Mouse (Mus musculus): ENCODE measurements around the gene Rusc2. TPM values are rescaled to one million over a fixed set of nuclear protein-coding genes. Genes with fewer than 3 reads are reported as not detected.

Gene Rusc2
- 10 to 100 TPM; 21.5 to 25.4 (median 23.3) TPM for total RNA-seq (2022)

GRCm38 (mm10) chr4:43381408-43382154 lies at the start of gene Rusc2:
Rusc2 (plus strand) TSS chr4:43381979.
- peak; percentile 80 to 86 for DNase-seq (ENCODE audit: low spot score in 2 of 2)

- no peak for DNase-seq (ENCODE audit: low spot score in 2 of 2)
Measured at GRCm38 (mm10) chr4:43334771-43335170, 47.0 kb upstream of the Rusc2 start.

DNA sequence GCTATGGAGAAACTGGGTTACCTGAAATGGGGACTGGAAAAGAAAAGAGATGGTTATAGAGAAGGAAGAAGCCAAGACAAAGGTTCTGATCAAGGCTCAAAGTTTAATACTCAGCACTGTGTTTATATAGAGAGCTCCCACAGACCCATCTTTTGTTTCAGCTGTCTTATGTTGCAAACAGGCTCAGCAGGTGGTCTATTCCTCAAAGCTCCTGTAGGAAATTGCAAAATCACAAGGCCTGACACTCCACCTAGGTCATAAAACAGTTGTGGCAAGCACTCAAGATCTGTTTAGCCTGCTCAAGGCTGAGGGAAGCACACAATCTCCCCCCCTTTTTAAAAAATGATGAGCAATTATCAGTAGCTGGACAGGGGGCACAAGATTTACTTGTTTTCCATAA lies 45.6 kb upstream of the Rusc2 start:
- DNase-seq (ENCODE audit: low spot score in 2 of 2): no peak

DNA sequence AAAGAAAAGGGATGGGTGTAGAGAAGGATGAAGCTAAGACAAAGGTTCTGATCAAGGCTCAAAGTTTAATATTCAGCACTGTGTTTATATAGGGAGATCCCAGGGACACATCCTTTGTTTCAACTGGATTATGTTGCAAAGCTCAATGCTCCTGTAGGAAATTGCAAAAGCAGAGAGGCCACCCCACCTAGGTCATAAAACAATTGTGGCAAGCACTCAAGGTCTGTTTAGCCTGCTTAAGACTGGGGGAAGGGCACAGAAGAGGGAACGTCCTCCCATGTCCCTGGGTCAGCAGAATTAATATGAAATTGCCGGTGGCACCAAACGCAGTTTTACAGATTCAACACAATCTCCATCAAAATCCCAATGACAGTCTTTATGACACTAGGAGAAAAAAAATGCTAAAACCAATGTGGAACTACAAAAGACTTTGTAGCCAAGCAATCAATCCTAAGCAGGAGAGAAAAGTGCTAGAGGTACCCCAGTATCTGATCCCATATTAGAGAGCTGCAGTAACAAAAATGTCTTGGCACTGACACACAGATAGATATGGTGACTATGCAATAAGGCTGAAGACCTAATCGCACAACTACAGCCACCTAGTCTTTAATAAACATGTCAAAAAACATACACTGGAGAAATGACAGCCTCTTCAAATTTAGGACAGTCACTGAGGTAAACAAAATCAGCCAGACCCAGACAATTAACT lies 41.5 kb upstream of the Rusc2 start:
- no peak for DNase-seq (ENCODE audit: low spot score in 2 of 2)

- DNase-seq (ENCODE audit: low spot score in 2 of 2): no peak
Measured at GRCm38 (mm10) chr4:43341276-43341891, 40.4 kb upstream of the Rusc2 start.

GRCm38 (mm10) chr4:43342443-43342842 lies 39.3 kb upstream of the Rusc2 start:
- no peak for DNase-seq (ENCODE audit: low spot score in 2 of 2)

DNA sequence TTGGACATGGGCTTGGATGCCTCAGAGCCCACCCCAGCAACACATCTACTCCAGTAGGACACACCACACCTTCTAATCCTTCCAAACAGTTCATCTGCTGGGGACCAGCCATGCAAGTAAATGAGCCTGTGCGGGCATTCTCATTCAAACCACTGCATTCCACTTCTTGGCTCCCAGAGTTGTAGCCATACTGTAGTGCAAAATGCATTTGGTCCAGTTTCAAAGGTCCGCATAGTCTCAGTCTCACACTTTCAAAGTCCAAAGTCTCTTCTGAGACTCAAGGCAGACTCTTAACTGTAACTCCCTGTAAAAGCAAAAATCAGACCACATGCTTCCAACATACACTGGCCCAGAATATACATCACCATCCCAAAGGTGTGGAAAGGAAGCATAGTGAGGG lies 36.8 kb upstream of the Rusc2 start:
- DNase-seq (ENCODE audit: low spot score in 2 of 2): no peak

DNA sequence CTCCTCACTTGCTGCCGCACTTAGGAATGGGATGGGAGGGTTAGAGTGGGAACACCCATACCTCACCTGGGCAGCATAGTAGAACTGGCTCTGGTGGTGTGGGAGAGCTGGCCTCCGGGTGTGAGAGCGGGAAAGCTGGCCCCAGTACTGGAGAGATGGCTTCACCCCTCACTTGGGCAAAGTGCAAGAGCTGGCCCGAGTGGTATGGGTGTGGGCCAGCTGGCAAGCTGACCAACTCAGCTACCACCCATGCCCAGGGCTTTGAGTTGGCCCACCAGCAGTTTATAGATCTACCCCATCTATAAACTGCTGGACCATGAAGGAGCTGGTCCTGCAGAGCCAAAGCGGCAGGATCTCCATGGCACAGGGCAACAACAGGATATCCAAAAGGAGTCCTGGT lies 32.6 kb upstream of the Rusc2 start:
- DNase-seq (ENCODE audit: low spot score in 2 of 2): no peak

DNA sequence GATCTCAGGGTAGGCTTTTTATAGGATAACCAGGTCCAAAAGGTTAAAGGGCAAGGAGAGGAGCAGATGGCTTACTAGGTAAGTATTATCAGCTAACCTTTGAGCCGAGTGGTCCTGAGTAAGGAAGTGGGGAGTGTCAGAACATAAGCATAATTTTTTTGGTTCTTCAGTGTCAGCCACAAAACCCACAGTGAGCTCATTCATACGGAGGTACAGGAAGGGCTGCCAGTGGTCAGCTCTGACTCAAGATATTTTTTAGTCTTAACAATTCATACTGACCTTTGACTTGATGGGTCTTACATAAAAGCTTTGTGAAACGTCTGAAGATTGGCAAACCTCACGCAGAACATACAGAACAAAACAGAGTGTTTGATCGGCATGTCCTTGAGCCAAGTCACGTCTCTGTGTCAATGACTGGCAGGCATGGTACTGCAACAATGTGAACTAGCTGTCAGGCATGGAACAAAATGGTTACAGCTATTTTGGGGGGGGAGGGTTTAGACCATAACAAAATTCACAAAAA lies 31.7 kb upstream of the Rusc2 start:
- no peak for DNase-seq (ENCODE audit: low spot score in 2 of 2)

- DNase-seq (ENCODE audit: low spot score in 2 of 2): no peak
Measured at GRCm38 (mm10) chr4:43353662-43354061, 28.1 kb upstream of the Rusc2 start.

- DNase-seq (ENCODE audit: low spot score in 2 of 2): no peak
Measured at GRCm38 (mm10) chr4:43364914-43365560, 16.7 kb upstream of the Rusc2 start.

DNA sequence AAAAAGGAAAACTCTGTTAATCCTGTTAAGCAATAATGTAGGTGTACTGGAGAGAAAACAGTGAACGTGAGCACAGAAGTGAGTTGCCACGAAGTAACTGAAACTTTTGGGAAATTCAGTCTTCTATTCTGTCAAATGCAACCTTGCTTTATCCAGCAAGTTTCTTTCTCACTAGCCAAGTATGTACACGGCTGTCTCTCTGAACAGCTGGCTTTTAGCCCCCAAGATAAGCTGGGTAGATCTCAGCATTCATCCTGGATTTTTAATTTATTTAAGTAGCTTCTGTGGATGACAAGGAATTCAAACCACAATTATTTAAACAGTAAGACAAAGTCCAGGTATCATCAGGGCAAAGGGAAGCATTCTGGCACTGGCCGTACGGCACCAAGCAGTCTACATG lies 14.5 kb upstream of the Rusc2 start:
- DNase-seq (ENCODE audit: low spot score in 2 of 2): no peak

- DNase-seq (ENCODE audit: low spot score in 2 of 2): no peak
Measured at GRCm38 (mm10) chr4:43367787-43368186, 14.0 kb upstream of the Rusc2 start.

- DNase-seq (ENCODE audit: low spot score in 2 of 2): no peak
Measured at GRCm38 (mm10) chr4:43371406-43371805, 10.4 kb upstream of the Rusc2 start.

GRCm38 (mm10) chr4:43372155-43372554 lies 9.6 kb upstream of the Rusc2 start:
- DNase-seq (ENCODE audit: low spot score in 2 of 2): no peak

GRCm38 (mm10) chr4:43374266-43374665 lies 7.5 kb upstream of the Rusc2 start:
- no peak for DNase-seq (ENCODE audit: low spot score in 2 of 2)

DNA sequence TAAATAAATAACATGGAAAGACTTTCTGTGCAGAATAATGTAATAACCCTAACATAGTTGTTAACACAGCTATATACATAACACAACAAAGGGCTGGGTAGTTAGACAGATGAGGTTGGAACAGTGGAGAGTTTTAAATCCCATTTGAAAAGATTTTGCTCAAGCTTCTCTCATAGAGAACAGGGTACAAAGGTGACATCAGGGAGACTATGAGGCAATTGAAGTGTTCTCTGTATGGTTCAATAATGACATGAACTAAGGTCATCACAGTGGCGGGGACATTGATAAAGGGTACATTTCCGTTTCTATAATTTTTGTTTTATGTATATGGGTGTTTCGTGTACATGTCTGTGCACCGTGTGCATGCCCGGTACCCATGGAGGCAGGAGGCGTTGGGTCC lies 2.2 kb upstream of the Rusc2 start:
- DNase-seq (ENCODE audit: low spot score in 2 of 2): no peak

GRCm38 (mm10) chr4:43380951-43381350 lies 828 bp upstream of the Rusc2 start:
- no peak for DNase-seq (ENCODE audit: low spot score in 2 of 2)

DNA sequence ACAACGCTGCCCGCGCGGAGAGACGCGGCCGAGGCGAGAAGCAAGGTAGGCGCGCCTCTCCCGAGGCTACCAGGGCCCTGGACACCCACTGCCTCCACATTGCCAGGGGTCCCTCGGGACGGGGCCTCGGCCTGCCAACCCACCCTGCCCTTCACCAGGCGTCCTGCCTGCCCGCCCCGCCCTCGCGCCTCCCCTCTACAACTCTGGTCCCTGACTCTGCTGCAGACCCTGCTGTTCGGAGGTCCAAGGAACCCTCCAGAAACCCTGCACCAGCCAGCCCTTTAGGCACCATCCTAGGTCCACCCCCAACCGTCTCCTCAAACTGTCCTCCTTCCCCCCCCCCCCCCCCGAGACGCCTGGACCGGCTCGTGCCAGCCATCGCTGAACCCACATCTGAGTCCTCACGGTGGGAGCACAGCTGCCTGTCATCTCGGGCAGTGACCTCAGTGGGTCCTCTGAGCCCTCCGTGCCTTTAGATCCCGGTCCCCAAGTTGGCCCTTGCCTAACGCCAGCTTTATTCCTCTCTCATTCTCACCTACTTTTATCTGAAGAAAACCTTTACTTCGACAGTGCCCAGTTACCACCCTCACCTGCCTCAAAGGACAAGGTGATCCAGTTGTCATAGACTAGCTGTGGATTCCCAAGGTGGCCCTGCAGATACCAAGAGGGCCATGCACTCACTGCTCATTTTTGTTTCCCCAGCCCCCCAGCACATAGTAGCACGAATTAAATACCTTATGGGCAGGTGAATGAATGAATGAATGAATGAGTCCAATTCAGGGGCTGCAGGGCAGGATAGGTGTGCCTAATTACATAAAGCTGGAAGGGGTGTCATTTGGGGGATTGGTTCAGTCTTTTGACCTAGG lies 609 bp downstream of the Rusc2 start:
- no peak for DNase-seq (ENCODE audit: low spot score in 2 of 2)

DNA sequence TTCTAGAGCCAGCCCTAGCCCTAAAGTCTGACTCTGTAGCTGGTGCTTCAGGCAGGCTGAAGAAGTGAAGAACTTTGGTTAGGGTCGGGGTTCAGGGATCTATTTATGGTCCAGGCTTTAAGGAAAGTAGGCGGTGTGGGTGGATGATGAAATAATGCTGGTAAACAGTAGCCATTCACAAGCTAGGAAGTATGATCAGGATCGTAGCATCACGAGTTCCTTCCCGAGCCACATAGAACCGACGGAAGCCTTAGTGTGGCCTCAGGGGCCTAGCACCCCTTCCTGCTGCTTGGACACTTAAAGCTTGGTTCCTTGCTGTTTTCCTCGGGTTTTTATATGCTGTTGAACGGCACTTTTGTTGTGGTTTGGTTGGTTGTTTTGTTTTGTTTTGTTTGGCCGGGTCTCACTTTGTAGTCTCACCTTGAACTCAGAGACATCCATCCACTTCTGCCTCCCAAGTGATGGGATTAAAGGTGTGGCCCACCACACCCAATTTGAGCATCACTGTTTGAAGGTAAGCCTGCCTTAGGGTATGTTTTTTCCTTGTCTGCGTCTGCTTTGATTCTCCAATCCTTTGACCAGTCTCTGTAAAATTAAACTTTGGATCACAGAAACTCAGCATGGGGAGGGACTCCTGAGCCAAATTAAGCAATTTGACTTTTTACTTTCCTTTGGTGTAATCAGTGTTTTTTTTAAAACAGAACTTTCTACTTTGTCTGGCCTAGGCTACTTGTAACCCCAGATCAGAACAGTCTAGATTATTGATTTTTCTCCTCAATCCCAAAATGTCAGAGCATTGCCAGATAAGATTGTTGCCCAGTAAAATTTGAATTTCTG lies 1.7 kb downstream of the Rusc2 start:
- no peak for DNase-seq (ENCODE audit: low spot score in 2 of 2)

All from gastrocnemius, adult 8-10 months (tissue).